Mouse (Mus musculus): ENCODE results near the gene Ndufa6.
A peak's percentile ranks its signal among the peaks of the same experiment; 100 is the strongest.

Ndufa6 gene

DNA sequence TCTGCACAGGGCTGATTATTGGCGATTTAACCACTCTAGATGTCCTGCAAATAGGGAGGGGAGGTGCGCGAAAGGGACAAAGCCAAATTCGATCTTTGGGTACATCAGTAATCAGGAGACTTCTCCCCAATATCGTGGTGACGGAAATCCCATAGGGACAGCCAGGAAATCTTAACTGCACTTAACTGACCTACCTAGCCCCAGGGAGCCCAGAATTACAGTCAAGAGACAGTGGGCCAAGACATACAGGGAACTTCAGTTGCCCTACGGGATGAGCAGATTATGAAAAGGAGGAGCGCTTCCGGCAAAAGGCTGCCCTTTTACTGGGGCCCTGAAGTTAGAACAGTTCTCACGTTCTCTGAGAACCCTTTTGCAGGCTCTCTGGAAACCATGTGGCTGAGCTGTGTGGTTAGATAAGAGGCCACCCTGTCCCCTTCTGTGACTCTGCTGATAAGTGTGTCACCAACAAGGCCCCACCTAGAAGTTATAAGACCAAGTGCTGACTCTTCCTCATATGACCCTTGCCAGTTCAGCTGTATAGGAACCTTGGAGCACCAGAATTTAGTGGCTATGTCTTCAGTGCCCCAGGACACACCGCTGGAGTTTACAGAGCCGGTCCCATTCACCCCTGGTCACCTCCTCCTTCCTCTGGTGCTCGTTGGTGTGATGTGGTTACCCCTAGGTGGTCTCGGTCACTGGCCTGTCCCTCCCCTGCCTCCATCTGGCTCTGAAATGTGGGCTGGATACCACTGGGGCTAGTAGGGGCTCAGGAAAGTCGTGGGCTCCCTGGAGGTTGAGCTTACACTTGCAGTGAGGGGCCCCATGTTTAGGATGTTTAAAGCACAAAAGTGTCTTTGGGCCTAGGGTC is 12.2 kb downstream of the Ndufa6 start:
- DNase-seq (ENCODE audit: low read depth, low spot score) = no peak

GRCm38 (mm10) chr15:82341036-82341501 is 13.1 kb downstream of the Ndufa6 start:
- no peak for DNase-seq (ENCODE audit: low read depth, low spot score)

GRCm38 (mm10) chr15:82340414-82341035 is 13.6 kb downstream of the Ndufa6 start:
- no peak for DNase-seq (ENCODE audit: low read depth, low spot score)

DNA sequence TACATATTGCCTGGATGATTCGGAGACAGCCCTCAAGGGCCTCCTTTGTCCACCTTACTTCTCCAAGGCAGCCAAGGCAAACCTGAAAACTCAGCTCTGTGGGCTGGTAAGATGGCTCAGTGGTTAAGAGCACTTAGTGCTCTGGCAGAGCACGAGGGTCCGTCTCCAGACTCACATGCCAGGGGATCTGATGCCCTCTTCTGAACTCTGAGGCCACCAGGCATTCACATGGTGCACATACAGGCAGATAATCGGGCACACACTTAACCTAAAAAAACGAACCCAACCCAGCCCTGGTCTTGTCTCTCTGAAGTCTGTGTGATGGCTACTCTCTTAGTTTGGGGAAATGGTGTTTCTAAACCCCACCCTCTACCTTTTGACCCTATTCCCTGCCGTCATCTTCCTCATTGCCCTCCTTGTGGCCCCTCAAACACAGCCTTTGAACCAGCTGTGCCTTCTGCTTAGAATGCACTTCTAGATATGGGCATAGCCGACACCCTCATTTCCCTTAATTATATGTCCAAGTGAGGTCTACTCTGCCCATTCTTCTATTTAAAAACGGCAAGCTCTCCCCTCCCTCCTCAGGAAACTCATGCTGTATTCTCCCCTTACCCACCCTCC is 14.4 kb downstream of the Ndufa6 start:
- no peak for DNase-seq (ENCODE audit: low read depth, low spot score)

- DNase-seq (ENCODE audit: low read depth, low spot score) = no peak
Observed at GRCm38 (mm10) chr15:82339150-82339549, 15.0 kb downstream of the Ndufa6 start.

GRCm38 (mm10) chr15:82338593-82339112 is 15.5 kb downstream of the Ndufa6 start, which contains the start of the genes Naga, Pheta2 and Smdt1:
TSS of gene Naga (minus strand) at chr15:82338925.
TSS of gene Pheta2 (plus strand) at chr15:82338942.
TSS of gene Smdt1 (plus strand) at chr15:82338959.
- DNase-seq (ENCODE audit: low read depth, low spot score) = peak; percentile 86

GRCm38 (mm10) chr15:82337875-82338274 is 16.2 kb downstream of the Ndufa6 start:
- DNase-seq (ENCODE audit: low read depth, low spot score) = no peak

DNA sequence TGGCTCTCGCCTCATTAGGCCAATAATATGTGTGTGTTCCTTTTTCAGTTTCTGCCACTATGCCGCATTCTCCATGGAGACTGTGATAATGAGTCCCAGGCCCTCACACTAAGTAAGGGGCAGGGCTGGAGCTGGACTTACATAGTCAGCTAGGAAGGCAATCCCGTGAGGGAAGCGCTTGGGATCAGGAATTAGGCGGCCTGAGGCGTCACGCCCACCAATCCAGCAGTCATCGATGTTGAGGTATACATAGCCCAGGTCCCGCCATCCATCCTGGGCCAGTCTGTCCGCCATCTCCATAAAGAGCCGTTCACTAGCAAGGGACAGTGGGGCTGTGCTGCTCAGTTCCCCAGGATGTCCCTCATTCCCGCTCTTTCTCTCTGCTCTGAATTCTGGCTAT is 17.5 kb downstream of the Ndufa6 start:
- no peak for DNase-seq (ENCODE audit: low read depth, low spot score)

- no peak for DNase-seq (ENCODE audit: low read depth, low spot score)
Observed at GRCm38 (mm10) chr15:82335194-82335593, 18.9 kb downstream of the Ndufa6 start.

DNA sequence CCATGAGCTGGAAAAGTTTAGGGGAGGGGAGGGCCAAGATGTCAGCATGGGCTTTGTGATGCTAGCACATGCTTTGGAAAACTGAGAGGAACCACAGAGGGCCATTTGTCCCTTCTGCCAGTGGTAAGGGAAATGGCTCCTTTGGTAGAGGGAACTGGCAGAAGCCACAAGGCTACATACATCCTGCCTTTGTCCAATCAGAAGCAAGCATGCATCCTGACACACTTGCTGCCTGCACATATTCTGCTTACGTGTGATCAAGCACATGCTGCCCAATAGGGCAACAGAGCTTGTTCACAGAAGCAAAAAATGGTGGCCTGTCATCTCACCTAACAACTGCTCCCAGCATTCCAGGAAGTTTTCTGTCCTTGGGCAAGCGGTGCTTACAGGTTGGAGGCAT is 28.7 kb downstream of the Ndufa6 start:
- no peak for DNase-seq (ENCODE audit: low read depth, low spot score)

- no peak for DNase-seq (ENCODE audit: low read depth, low spot score)
Observed at GRCm38 (mm10) chr15:82322195-82322594, 31.9 kb downstream of the Ndufa6 start.

GRCm38 (mm10) chr15:82319613-82320012 is 34.5 kb downstream of the Ndufa6 start:
- DNase-seq (ENCODE audit: low read depth, low spot score) = no peak

- no peak for DNase-seq (ENCODE audit: low read depth, low spot score)
Observed at GRCm38 (mm10) chr15:82317839-82318238, 36.3 kb downstream of the Ndufa6 start.

- DNase-seq (ENCODE audit: low read depth, low spot score) = no peak
Observed at GRCm38 (mm10) chr15:82308416-82308815, 45.7 kb downstream of the Ndufa6 start.

GRCm38 (mm10) chr15:82307107-82307506 is 47.0 kb downstream of the Ndufa6 start:
- DNase-seq (ENCODE audit: low read depth, low spot score) = no peak
